Mouse (Mus musculus) midbrain, embryonic 14.5 days (tissue): Measurements from ENCODE around the gene Zglp1. TPM values are rescaled to one million over a fixed set of nuclear protein-coding genes. Genes with fewer than 3 reads are reported as not detected.
"Not testable (repeated sequence)": the region's sequence is repeated elsewhere in the genome, so short reads cannot be mapped to it uniquely, and the experiment has no call there.

Source experiments
- ATAC-seq: fragments of 200-750 bp; cut with Nextera tagmentation; 2 replicates; pipeline ENCODE4 v1.8.0; 2017; ENCODE audit warnings: moderate number of reproducible peaks, moderate library complexity; ENCODE audit not compliant: low FRiP score, low TSS enrichment
- DNase-seq: peaks from one replicate; pipeline ENCODE4 v3.0.0-alpha.2; 2015
- H3K27ac ChIP-seq: fragments of 300-500 bp; sonication (generic); replicated peaks from 2 replicates; pipeline ENCODE4 v1.5.1; 2014; ENCODE audit warnings: mild to moderate bottlenecking, low read depth, low read length, moderate library complexity
- H3K27me3 ChIP-seq: fragments of 300-500 bp; sonication (generic); 2 replicates; pipeline ENCODE4 v1.6.1; 2014; ENCODE audit warnings: low read length, control low read depth, mixed read lengths; ENCODE audit not compliant: control insufficient read depth, insufficient read depth
- H3K36me3 ChIP-seq: fragments of 300-500 bp; sonication (generic); 2 replicates; pipeline ENCODE4 v1.6.1; 2014; ENCODE audit warnings: low read length, control low read depth; ENCODE audit not compliant: control insufficient read depth, insufficient read depth
- H3K4me1 ChIP-seq: fragments of 300-500 bp; sonication (generic); 2 replicates; pipeline ENCODE4 v1.6.1; 2014; ENCODE audit warnings: mild to moderate bottlenecking, antibody characterized with exemption, low read length, control low read depth; ENCODE audit not compliant: control insufficient read depth, insufficient read depth
- H3K4me2 ChIP-seq: fragments of 300-500 bp; sonication (generic); 2 replicates; pipeline ENCODE4 v1.6.1; 2014; ENCODE audit warnings: mild to moderate bottlenecking, low read length, moderate library complexity
- H3K4me3 ChIP-seq: fragments of 300-500 bp; sonication (generic); replicated peaks from 2 replicates; pipeline ENCODE4 v1.5.1; 2014; ENCODE audit warnings: low read depth, low read length
- H3K9ac ChIP-seq: fragments of 300-500 bp; sonication (generic); replicated peaks from 2 replicates; pipeline ENCODE4 v1.6.1; 2014; ENCODE audit warnings: mild to moderate bottlenecking, low read length, moderate library complexity
- H3K9me3 ChIP-seq: fragments of 300-500 bp; sonication (generic); 2 replicates; pipeline ENCODE4 v1.6.1; 2016; ENCODE audit warnings: low read length, control low read depth, mixed read lengths; ENCODE audit not compliant: control insufficient read depth
- WGBS: fragments of 180-500 bp; shearing (Covaris S2); extraction: QIAGEN DNeasy Blood & Tissue Kit; methylation state at CpG from one replicate; pipeline ENCODE4 v1.1.7; 2014; 5-methylcytosine and 5-hydroxymethylcytosine counted together
- polyA plus RNA-seq: library from polyadenylated mRNA; unstranded; fragments of >200 nt; fragmentation: Nextera tagmentation; extraction: Ambion mirVana; gene quantifications from 2 replicates; pipeline ENCODE4 v1.2.1, GENCODE M21; 2014

Gene Zglp1
- polyA plus RNA-seq, 1 experiment from 2014 or later = 1.5 TPM

- Histone ChIP-seq H3K9ac (no peak overlapping the region), H3K4me3 (no peak overlapping the region), H3K36me3 (peaks cover 94% of the 10 kb centered on the region), H3K27ac (no peak overlapping the region), H3K27me3 (no peaks in the 10 kb centered on the region), H3K4me1 (no peaks in the 10 kb centered on the region), H3K4me2 (no peak overlapping the region), H3K9me3 (no peaks in the 10 kb centered on the region)
- DNase-seq (no peak), ATAC-seq (no peak)
- 90% methylated on average over 9 of the region's 9 CpGs for WGBS
Measured at GRCm38 (mm10) chr9:21081127-21081526, 14.2 kb upstream of the Zglp1 start.

- H3K4me1 ChIP-seq = peaks cover 8% of the 10 kb centered on the region; the same call in 1 of the 2 replicates
- H3K4me3 ChIP-seq = no peak overlapping the region
- DNase-seq (no peak), ATAC-seq (no peak)
- peaks cover 59% of the 10 kb centered on the region for H3K36me3 ChIP-seq
- WGBS = 95% methylated on average over 3 of the region's 3 CpGs
- H3K9ac ChIP-seq = no peak overlapping the region
- no peak overlapping the region for H3K4me2 ChIP-seq
- no peak overlapping the region for H3K27ac ChIP-seq
- no peaks in the 10 kb centered on the region for H3K27me3 ChIP-seq
- H3K9me3 ChIP-seq = no peaks in the 10 kb centered on the region
Measured at GRCm38 (mm10) chr9:21075625-21076024, 8.7 kb upstream of the Zglp1 start.

- WGBS = 90% methylated on average over 1 of the region's 1 CpGs
- H3K4me3 ChIP-seq = no peak overlapping the region
- no peak for DNase-seq
- H3K4me1 ChIP-seq = peaks cover 8% of the 10 kb centered on the region; the same call in 1 of the 2 replicates
- no peaks in the 10 kb centered on the region for H3K9me3 ChIP-seq
- H3K27me3 ChIP-seq = no peaks in the 10 kb centered on the region
- H3K27ac ChIP-seq = no peak overlapping the region
- ATAC-seq = no peak
- H3K4me2 ChIP-seq = no peak overlapping the region
- H3K9ac ChIP-seq = no peak overlapping the region
- peaks cover 44% of the 10 kb centered on the region for H3K36me3 ChIP-seq
Measured at GRCm38 (mm10) chr9:21074173-21074572, 7.3 kb upstream of the Zglp1 start.

GRCm38 (mm10) chr9:21073044-21073840 is 6.3 kb upstream of the Zglp1 start, which contains the start of the genes Gm49373 and Fdx1l:
TSS of gene Gm49373 (minus strand) at chr9:21073096.
TSS of gene Fdx1l (minus strand) at chr9:21073614.
- Histone ChIP-seq H3K36me3 (peaks cover 35% of the 10 kb centered on the region), H3K9me3 (no peaks in the 10 kb centered on the region), H3K4me3 (peak within 1 kb of the TSS; percentile 86), H3K27ac (peak within 1 kb of the TSS; percentile 60), H3K4me2 (peak within 1 kb of the TSS; percentile 93), H3K4me1 (peaks cover 8% of the 10 kb centered on the region; the same call in 1 of the 2 replicates), H3K27me3 (no peaks in the 10 kb centered on the region), H3K9ac (peak within 1 kb of the TSS; percentile 85)
- ATAC-seq (peak; percentile 94), DNase-seq (peak; percentile 95)
- 3% methylated on average over 58 of the region's 58 CpGs for WGBS

GRCm38 (mm10) chr9:21072641-21073040 is 5.7 kb upstream of the Zglp1 start:
- Histone ChIP-seq H3K9me3 (no peaks in the 10 kb centered on the region), H3K27ac (no peak overlapping the region; the same call in 1 of the 2 replicates), H3K4me3 (peak overlapping the region; percentile 86), H3K4me2 (peak overlapping the region; percentile 93), H3K27me3 (no peaks in the 10 kb centered on the region), H3K4me1 (peaks cover 8% of the 10 kb centered on the region; the same call in 1 of the 2 replicates), H3K9ac (peak overlapping the region; percentile 85), H3K36me3 (peaks cover 34% of the 10 kb centered on the region)
- DNase-seq (no peak), ATAC-seq (no peak)
- WGBS = 22% methylated on average over 4 of the region's 4 CpGs

GRCm38 (mm10) chr9:21062928-21063327 is 4.0 kb downstream of the Zglp1 start:
- Histone ChIP-seq H3K36me3 (peaks cover 48% of the 10 kb centered on the region), H3K9ac (no peak overlapping the region), H3K4me1 (no peaks in the 10 kb centered on the region), H3K4me2 (no peak overlapping the region), H3K9me3 (no peaks in the 10 kb centered on the region), H3K4me3 (no peak overlapping the region), H3K27ac (no peak overlapping the region), H3K27me3 (no peaks in the 10 kb centered on the region)
- DNase-seq (no peak), ATAC-seq (no peak)
- 92% methylated on average over 2 of the region's 2 CpGs for WGBS

GRCm38 (mm10) chr9:21051578-21051977 is 15.3 kb downstream of the Zglp1 start:
- DNase-seq = no peak
- no peak for ATAC-seq
- Histone ChIP-seq H3K9me3 (no peaks in the 10 kb centered on the region), H3K9ac (no peak overlapping the region), H3K4me1 (no peaks in the 10 kb centered on the region), H3K36me3 (no peaks in the 10 kb centered on the region), H3K4me3 (no peak overlapping the region), H3K27ac (no peak overlapping the region), H3K27me3 (no peaks in the 10 kb centered on the region), H3K4me2 (no peak overlapping the region)
- WGBS = 70% methylated on average over 10 of the region's 10 CpGs

- DNase-seq = no peak
- Histone ChIP-seq H3K9ac (no peak overlapping the region), H3K36me3 (no peaks in the 10 kb centered on the region), H3K4me1 (no peaks in the 10 kb centered on the region), H3K4me2 (no peak overlapping the region), H3K27me3 (peaks cover 2% of the 10 kb centered on the region; the same call in 1 of the 2 replicates), H3K27ac (no peak overlapping the region), H3K4me3 (no peak overlapping the region), H3K9me3 (no peaks in the 10 kb centered on the region)
- WGBS = 80% methylated on average over 3 of the region's 3 CpGs
- ATAC-seq = no peak
Measured at GRCm38 (mm10) chr9:21045235-21045634, 21.7 kb downstream of the Zglp1 start.

- not testable (repeated sequence) for H3K36me3 ChIP-seq, ATAC-seq, DNase-seq, H3K27ac ChIP-seq, H3K4me1 ChIP-seq, H3K9me3 ChIP-seq, H3K4me2 ChIP-seq, H3K4me3 ChIP-seq, H3K9ac ChIP-seq, H3K27me3 ChIP-seq
- WGBS = 53% methylated on average over 1 of the region's 1 CpGs
Measured at GRCm38 (mm10) chr9:21044785-21045184, 22.1 kb downstream of the Zglp1 start.
